Mouse (Mus musculus): ENCODE data around the gene Babam2.

DNA sequence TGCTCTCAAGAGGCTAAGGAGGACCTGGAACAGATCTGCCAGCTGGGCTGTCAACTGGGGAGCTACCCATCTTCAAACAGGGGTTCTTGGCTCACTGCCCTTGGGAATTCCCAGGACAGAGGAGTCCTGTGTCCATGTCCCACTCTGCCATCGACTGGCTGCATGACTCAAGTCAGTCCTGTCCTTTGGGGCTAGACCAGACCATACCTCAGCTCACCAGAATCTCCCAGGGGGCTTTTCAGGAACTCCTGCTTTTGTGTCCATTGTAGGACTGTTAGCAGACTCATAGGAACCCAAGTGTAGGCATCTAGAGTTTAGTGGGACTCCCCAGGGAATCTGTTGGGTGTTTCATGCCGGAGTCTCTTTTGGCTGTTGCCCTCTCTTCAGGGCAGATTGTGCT lies 388.5 kb downstream of the Babam2 start:
- TF ChIP-seq MAFK (IDR thresholded peaks at IDR 0.05; ENCODE audit: insufficient read depth, low read depth, low read length): no peak
- TF ChIP-seq ZNF384 (IDR thresholded peaks at IDR 0.05; ENCODE audit: low read depth, low read length): no peak
- no peak for TF ChIP-seq HCFC1 (IDR thresholded peaks at IDR 0.05; ENCODE audit: borderline replicate concordance, insufficient read depth, low read length)

Data from ES-E14 (cell line).